Mouse (Mus musculus) gastrocnemius, postnatal 36 days (tissue): ENCODE data around the gene Spry1. TPM values are rescaled to one million over a fixed set of nuclear protein-coding genes. Genes with fewer than 3 reads are reported as not detected.
A peak's percentile ranks its signal among the peaks of the same experiment; 100 is the strongest.

Source experiments
- DNase-seq, 2 experiments: peaks; one replicate each; pipeline ENCODE4 v3.0.0; 2022
- intact Hi-C: fragments of 180-260 bp; cut with DNase I; formaldehyde crosslinking; loops from one replicate; pipeline ENCODE4 v1.15.1; 2025
- total RNA-seq, 2 experiments: library from RNA; stranded (reverse); gene quantifications; 2 replicates each; pipeline ENCODE4 v1.2.3; 2021

Spry1 gene
- total RNA-seq, 2 experiments from 2014 or later: 17.2 to 20.1 TPM

DNA sequence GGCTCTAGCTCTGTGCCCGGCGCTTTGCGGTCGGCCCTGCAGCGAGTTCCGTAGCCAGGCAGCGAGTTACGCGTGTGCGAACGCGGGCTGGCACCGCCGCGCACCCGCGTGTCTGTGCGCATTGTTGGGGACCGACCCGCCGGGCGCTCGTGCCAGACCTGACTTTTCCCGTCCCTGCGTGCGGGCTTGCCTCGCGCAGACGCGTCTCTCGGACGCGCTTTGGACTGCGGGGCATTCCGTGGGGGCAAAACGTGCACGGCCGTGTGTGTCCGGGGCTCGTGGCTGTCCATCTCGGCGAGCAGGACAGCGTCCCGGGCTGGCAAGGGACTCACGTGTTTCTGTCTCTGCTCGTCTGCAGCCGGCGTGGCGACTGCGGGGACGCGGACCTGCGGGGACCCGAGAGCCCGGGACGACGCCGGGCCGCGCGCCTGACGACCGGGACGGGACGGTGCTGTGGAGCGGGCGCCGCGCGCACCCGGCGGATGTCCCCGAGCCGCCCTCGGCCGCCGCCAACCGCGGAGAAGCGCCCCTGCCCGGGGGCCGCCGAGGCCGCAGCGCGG, 495 bp downstream of the Spry1 start:
- DNase-seq: peak; percentile 30 to 63
- intact Hi-C loops: loop anchor here (2.0 to 5.0 kb wide), 4 partner anchors 117 to 313 kb away; no protein-coding TSS in a partner anchor

DNA sequence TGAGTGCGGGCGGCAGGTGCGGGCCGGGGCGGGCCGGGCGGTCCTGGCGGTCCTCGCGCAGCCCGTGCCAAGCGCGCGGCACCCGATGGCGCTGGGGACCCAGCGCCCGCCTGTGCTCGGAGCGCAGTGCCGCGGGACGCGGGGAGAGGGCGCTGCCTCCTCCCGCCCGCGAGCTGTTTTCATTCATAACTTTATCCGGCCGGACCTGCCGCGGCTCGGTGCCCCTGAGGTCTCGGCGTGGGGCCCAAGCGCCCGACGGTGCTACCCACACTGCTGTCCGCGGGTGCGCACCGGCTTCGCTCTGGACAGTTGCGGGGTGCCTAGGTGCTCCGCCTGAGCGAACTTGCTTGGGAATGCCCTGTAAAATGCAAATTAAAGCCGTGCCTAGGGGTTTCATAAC, 1.1 kb downstream of the Spry1 start:
- intact Hi-C loops: loop anchor here (2.0 to 5.0 kb wide), 4 partner anchors 116 to 312 kb away; no protein-coding TSS in a partner anchor
- DNase-seq: peak; percentile 65 to 68

DNA sequence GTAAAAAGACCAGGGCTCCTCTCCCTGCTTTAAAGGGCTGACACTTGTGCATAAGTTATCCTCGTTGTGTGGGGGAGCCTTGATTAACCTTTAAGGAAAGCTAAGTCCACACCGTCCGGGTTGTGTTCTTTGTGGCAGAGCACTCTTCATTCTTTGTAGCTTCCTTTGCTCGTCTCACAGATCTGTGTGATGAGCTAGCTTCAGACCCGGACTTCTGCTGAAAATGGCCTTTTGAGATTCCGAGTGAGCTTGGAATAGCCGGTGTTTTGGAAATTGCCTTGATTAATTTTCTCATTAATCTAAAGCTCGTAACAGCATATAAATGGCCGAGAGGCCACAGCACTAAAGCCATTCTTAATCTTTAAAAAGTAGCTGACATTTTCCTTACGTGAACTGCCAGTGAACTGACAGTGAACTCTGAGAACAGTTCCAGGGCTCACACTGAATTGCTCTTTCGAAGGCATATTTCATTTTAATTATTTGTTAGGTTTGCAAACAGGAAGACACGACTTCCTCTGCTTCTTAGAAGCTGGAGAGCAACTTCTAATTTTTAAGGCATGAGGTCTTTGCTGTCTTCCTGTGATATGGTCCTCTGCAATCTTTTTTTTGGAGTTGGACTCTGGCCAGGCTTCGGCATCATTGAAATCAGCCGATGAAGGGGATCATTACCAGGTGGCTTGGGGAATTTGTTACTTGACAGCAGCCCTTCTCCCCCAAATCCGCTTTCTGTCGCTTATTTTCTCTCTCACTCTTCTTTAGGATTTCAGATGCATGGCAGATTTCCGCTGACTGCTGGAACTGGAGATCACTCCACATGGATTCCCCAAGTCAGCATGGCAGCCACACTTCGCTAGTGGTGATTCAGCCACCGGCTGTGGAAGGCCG, 2.3 kb downstream of the Spry1 start:
- intact Hi-C loops: loop anchor here (2.0 to 5.0 kb wide), 4 partner anchors 115 to 311 kb away; no protein-coding TSS in a partner anchor
- no peak for DNase-seq

DNA sequence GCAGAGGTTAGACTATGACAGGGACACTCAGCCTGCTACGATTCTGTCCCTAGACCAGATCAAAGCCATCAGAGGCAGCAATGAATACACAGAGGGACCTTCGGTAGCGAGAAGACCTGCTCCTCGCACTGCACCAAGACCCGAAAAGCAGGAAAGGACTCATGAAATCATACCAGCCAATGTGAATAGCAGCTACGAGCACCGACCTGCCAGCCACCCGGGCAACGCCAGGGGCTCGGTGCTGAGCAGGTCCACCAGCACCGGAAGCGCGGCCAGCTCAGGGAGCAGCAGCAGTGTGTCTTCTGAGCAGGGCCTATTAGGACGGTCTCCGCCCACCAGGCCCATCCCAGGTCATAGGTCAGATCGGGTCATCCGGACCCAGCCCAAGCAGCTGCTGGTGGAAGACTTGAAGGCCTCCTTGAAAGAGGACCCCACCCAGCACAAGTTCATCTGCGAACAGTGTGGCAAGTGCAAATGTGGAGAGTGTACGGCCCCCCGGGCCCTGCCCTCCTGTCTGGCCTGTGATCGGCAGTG, 3.0 kb downstream of the Spry1 start:
- intact Hi-C loops: loop anchor here (5.0 kb wide), 3 partner anchors 115 to 295 kb away; no protein-coding TSS in a partner anchor
- peak; percentile 57 to 72 for DNase-seq

DNA sequence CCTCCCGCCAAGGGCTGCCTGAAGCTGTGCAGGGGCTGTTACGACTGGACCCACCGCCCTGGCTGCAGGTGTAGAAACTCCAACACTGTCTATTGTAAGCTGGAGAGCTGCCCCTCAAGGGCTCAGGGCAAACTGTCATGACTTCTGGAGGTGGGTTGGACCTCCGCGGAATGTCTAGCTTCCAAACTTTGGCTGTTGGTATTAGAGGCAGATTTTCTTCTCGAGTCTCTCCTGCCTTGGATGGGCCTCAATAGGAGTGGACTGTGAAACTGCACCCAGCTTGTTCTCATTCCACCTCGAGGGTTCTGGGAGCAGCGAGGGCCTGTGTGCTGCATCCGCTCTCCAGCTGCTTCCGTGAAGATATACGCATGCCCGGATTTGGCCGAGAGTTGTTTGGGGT, 3.7 kb downstream of the Spry1 start:
- intact Hi-C loops: loop anchor here (5.0 kb wide), 3 partner anchors 114 to 294 kb away; no protein-coding TSS in a partner anchor

DNA sequence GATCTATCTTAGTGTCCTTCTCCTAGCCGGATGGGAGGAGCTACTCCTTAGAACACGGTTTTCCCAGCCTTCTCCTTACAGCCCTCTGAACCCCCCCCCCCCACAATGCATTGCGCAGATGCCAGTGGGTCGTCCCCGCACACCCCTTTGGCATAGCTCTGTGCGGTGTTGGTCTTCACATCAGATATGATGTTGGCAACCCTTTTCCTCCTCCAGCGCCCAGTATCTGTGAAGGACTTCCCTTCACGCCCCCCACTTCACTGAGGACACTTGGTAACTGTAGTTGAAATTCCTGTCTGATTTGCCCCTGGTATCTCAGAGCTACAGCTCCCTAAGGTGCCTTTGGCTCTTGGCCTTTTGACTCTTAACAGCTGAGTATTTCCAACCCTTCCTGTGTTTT, 4.2 kb downstream of the Spry1 start:
- DNase-seq: no peak
- intact Hi-C loops: loop anchor here (5.0 kb wide), 3 partner anchors 113 to 293 kb away; no protein-coding TSS in a partner anchor

More for the DNA sequence above, 3.7 kb downstream of the Spry1 start:
- no peak for DNase-seq

DNA sequence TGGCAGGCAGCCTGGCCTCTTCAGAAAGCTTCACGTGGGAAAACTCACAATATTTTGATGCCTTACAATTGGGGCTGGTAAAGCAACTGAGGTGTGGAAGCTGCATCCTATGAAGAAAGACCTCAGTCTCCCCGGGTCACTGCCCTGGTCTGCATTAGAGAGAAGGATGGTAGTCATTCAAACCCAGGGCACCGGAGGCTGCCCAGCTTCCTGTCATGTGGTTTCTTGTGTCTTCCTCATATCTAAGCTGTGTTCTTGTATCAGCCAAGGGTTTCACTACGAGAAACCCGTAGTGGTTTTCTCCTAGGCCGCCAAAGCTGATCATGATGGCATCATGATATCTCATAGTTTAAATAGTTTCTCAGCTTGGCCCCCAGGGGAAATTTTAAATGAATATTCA, 5.3 kb downstream of the Spry1 start:
- intact Hi-C loops: no loop called here
- DNase-seq: no peak

DNA sequence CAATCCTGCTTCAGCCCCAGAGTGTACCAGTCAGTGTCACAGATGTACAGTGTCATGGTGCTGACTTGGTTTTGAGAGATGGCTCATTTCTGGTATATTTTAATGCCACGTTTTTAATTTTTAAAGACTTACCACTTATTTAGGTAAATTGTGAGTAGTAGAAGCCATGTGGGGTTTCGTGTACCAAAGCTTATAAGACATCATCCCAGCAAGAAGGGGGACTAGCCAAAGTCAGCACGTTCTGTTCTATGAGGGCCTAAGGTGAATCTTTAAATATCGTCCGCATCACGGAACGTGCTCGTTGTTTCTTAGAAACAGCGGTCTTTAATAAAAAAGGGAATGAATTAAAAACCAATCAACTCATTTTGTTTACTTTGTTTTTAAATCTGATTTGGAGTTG, 6.5 kb downstream of the Spry1 start:
- no peak for DNase-seq
- intact Hi-C loops: no loop called here

DNA sequence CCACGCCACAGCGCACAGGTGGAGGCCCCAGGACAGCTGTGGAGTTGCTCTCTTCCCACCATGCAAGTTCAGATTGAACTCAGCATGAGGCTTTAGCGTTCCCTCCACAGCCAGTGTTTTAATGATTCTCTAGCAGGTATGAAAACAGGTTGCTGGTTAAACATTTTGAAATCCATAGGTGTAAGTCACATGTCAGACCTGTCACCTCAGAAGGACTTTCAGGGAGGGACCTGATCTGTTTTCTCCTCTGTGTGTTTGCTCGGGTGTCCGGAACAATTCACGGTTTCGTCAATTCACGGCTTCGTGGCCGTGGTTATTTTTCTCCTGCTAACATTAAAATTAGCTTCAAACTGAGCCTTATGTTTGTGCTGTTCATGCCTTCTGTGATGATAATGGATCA, 7.5 kb downstream of the Spry1 start:
- intact Hi-C loops: no loop called here
- no peak for DNase-seq

DNA sequence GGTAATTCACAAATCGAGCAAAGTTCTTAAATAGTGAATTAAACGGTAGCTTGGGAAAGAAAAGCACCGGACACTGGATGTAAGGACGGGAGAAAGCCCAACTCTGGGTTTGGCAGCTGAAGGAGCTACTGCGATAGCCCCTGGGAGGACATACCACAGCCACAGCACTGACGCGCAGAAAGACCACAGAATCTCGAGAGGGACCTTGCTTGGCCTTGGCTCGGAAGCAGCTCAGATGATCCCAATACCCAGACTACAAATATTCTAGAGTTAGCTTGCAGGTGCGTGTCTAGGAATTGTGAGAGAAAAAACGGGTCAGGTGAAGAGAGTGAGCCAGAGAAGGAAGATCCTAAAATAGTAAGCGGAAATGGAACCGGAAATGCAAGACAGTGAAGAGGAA, 8.5 kb downstream of the Spry1 start:
- intact Hi-C loops: no loop called here
- DNase-seq: no peak

DNA sequence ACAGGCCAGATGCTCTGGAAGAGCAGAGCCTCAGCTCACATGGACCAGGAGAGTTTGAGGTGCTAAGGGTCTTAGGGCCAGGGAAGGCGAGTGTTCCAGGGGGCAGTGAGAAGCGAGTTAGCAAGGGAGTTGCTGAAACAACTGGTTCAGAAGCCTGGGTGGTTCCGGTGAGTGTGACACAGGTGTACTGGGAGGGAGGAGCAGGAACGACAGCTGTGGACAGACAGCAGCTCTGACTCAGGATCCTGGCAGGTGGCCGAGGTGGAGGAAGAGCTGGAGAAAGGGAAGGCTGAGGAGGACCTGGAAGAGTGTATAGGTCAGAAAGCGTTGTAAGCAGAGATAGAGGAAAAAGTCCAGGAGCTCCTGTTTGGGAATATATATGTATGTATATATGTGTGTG, 9.5 kb downstream of the Spry1 start:
- no peak for DNase-seq
- intact Hi-C loops: no loop called here

DNA sequence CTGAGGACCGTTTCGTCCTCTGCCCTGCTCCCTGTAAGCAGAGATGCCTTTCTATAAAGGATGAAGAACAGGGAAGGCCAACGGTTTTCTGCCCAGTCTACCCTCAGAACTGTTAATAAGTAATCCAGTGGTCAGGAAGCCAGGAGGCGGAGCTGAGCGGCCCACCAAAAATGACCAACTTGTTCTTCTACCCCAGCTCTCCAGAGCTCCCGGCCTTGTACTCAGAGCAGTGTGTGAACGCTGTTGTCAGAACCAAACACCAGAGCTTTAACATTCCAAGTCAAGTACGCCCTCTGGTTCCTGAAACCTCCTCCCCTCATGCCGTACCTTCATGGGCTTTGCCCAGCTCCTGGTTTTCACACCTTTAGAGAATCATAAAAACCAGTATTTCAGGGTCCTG, 12.8 kb downstream of the Spry1 start:
- intact Hi-C loops: no loop called here
- no peak for DNase-seq

DNA sequence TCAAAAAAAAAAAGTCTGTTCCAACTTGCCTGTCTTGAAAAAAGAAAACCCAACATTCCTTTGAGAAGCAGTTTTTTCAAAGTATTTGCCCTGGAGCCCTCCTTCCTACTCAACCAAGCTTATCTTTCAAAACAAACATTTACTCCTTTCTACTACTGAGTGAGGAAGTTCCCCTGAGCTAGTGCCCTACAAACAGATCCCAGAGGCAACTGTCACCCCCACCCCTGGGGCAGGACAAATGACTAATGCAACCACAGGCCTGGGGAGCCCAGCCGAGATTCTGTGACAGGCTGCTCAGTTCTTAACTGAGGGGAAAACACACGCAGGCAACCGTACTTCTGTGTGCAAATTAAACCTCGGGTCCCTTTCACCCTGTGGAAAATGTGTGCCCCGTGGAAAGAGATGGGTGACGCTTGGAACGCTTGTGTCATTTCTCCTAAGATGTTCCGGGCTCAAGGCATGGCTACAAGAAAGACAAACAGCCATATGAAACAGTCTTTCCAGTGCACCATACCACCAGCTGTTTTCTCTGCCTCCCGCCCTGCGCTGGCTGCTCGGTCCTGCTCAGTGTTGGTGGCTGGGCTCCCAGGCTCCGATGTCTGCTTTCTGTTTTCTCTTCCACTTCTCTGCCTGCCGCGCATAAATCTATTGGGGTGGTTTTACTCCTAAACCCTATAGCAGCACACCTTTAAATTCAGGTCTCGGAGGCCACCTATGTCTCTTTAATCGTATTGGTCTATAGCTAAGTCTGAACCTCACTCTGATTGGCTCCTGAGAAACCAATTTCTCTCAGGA, 14.4 kb downstream of the Spry1 start:
- intact Hi-C loops: no loop called here
- DNase-seq: no peak

DNA sequence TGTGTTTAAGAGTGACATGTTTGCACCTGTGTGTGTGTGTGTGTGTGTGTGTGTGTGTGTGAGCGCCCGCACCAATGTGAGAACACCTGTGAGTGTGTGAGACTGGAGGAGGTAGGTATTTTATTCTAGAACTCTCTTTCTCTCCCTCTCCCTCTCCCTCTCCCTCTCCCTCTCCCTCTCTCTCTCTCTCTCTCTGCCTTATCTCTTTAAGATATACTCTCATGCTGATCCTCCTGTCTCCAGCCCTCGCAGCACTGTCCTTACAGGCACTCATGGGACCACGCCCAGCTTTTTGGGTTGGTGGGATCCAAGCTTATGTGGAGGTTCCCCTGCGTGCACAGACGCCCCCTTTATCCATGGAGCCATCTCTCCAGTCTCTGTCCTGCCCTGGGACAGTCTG, 15.0 kb downstream of the Spry1 start:
- DNase-seq: no peak
- intact Hi-C loops: no loop called here

DNA sequence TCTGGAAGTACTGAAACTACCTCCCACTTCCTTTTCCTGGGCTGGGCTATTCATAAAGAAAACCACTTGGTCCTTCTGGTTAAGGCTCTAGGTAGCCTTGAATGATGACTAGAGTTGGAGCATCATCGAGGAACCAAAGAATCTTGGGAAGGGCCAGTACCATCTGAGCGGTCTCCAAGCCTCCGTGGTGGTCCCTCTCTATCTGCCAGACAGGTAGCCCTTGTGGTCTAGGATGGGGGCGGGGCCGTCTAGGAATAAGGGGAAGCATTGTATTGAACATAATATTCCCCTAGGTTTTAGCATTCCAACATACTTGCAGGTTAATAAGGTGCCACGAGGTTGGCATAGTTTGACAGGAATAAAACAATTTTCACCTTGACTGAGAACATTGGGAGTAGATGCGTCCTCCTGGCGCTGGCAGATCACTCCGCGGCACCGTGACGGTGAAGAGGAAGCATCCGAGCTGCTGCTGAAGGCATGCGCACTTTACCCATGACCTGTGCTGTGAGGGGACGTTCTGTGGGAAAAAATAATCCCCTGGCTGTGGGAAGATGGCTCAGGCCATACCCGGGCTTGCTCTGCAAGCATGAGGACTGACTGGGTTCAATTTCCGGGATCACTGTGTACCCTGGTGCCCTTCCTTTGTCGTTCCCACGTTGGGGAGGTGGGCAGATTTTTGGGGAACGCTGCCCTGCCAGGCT, 16.3 kb downstream of the Spry1 start:
- no peak for DNase-seq
- intact Hi-C loops: no loop called here

DNA sequence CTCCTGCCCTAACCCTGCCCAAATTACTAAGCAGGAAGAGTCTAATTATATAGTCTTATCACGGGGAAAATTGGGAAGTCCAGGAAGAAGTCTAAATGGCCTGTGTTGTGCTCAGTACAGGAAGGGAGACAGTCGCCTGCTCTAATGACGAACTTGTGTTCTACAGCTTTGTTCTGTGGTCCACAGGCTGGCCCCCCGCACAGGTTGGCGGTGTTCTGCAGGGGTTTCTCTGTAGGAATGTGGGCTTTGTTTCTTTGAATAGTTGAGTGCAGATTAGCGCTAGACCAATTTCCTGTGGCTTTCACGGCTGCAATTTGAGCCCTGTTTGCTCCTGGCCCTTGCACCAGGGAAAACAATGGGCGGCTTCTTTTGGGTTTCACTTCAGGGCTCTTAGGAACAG, 17.3 kb downstream of the Spry1 start:
- DNase-seq: no peak
- intact Hi-C loops: no loop called here

DNA sequence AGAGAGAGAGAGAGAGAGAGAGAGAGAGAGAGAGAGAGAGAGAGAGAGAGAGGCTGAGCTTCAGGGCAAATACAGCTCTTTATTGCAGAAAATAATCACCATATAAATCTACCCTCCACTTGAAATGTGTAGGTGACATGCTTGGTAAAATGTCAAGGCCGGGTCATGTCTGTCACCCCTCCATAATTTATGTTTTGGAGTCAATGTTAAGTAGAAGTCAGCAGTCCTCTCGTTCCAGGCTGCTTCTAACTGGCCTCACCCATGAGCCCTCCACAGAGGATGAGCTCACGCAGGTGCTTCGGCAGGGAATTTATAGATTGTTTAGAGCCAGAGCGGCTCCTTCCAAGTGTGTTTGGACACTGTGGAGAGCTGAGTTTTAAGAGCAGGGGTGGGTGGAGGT, 18.4 kb downstream of the Spry1 start:
- no peak for DNase-seq
- intact Hi-C loops: no loop called here

DNA sequence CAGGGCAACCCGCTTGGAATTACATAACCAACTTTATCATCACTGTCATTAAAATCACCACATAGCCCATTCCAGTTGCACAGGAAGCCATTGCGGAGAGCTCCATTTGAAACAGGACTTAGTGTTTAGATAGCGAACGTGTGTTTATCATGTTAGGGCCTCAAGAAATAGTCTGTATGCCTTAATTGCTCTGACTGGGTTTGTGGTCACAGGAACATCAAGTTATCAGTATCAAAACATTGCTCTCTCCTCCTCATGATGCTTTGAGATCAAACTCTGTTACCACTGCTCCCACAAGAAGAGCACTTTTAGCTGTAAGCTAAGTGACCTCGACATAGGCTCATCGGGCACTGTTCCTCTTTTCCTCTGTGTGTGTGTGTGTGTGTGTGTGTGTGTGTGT, 19.9 kb downstream of the Spry1 start:
- intact Hi-C loops: no loop called here
- peak in 1 of 2 experiments; percentile 3 for DNase-seq

DNA sequence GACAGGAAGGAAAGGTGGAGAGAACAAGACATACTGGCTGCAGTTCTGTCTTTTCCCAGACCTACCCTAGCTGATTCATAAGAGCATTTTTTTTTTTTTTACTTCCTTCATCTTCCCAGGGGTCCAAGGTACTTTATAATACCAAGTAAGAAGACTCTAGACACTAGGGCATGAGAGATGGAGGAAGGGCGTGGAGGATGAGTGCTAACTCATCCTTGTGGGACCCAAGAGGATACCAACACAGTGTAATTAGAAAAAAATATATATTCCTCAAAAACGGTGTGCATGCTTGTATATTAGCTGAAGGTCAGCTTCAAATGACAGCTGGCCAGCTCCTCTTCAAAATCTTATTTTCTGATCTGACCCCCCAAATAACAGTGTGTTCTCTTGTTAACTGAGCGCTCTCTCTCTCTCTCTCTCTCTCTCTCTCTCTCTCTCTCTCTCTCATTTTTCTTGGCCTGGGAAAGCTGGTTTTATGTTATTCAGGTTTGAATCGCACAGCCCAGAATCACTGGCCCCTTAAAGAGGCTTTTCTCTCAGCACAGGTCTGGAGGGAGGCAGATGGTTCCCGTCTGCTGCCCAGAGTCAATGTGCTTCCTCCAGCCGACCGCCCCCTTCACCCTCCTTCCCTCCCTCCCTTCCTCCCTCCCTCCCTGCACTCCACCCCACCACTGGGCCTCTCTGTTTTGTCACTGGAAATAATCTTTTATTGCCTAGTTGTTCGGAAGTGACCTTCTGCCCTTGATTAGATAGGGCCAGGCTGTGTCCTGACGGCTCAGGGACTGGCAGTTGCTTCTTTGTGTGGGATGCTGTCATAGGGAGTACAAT, 26.8 kb downstream of the Spry1 start:
- intact Hi-C loops: no loop called here
- DNase-seq: peak; percentile 12 to 24
